Mouse (Mus musculus): Measurements from ENCODE around the gene Serpinf1.
"Not testable (repeated sequence)": the region's sequence is repeated elsewhere in the genome, so short reads cannot be mapped to it uniquely, and the experiment has no call there.

Serpinf1 gene

GRCm38 (mm10) chr11:75422013-75422792 lies at the start of gene Serpinf1:
Serpinf1 (minus strand) TSS chr11:75422701.
- DNase-seq (ENCODE audit: low spot score in 2 of 2) = no peak

DNA sequence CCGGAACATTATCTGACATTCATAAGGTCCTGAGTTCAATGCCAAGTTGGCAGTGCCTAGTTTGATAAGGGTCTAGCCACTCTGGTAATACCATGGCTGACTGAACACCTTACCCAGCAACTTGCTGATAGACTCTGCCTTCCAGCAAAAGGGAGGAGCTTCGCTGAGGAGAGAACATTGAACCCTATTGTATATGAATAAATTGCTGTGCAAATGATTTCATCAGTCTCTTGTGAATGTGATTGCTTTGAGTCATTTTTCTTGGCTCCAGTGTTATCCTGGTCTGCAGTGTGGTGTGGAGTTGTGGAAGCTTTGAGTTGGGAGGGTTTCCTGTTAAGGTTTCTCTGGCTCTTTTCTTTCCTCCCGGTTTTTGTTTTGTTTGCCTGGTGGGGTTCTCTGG lies 48.2 kb upstream of the Serpinf1 start:
- DNase-seq (ENCODE audit: low spot score in 2 of 2) = no peak

GRCm38 (mm10) chr11:75469261-75469660 lies 46.8 kb upstream of the Serpinf1 start:
- no peak for DNase-seq (ENCODE audit: low spot score in 2 of 2)

- DNase-seq (ENCODE audit: low spot score in 2 of 2) = no peak
Measured at GRCm38 (mm10) chr11:75468410-75468809, 45.9 kb upstream of the Serpinf1 start.

DNA sequence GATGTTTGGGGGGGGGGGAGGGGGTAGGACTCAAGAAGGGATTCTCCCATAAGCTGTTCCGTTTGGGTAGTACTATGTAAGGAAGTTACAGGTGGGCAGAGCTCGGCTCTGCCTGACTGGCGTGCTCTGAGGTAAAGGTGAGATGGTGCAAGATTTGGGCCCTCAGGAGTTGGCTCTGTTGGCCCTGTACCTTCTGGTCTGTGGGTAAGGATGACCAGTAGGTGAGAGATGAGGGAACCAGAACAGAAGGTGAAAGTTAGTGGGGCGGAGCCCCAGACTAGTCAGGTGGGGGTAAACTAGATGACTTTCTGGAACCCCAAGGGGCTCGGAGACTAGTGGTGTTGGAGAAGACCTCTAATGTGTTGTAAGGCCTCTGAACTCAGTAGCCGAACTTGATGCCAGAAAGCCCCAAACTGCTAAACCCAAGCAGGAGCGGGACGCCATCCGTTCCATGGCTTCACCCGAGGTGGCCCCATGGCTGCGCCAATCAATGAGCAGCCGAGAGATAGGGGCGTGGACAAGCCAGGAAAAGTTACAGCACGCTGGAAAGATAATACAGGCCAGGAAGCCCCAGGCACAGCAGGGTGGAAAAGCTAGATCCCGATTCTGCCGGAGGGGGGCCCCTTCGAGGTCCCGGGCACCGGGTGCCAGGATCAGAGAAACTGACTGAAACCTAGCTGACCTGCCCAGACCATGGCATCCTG lies 45.2 kb upstream of the Serpinf1 start:
- no peak for DNase-seq (ENCODE audit: low spot score in 2 of 2)

GRCm38 (mm10) chr11:75466731-75467505 lies 44.4 kb upstream of the Serpinf1 start:
- DNase-seq (ENCODE audit: low spot score in 2 of 2) = no peak

DNA sequence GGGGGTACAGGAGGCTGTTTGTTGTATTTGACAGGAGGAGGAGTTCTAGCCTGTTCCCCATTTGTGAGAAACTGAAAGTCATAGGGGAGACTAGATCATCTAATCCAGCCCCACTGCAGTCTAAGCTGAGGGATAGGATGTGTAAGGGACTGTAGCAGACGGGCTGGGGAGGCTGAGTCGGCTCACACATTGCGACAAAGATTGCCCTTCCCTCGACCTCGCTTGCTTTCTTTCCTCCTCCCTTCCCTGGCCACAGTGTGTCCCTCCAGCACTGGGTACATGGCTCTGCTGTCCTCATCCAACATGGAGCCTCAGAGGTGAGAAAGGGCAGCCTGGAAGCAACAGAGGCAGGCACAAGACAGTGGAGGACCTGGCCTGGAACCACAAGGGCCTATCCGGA lies 42.5 kb upstream of the Serpinf1 start:
- DNase-seq (ENCODE audit: low spot score in 2 of 2) = no peak

GRCm38 (mm10) chr11:75464417-75464816 lies 41.9 kb upstream of the Serpinf1 start:
- no peak for DNase-seq (ENCODE audit: low spot score in 2 of 2)

- no peak for DNase-seq (ENCODE audit: low spot score in 2 of 2)
Measured at GRCm38 (mm10) chr11:75463624-75464023, 41.1 kb upstream of the Serpinf1 start.

- DNase-seq (ENCODE audit: low spot score in 2 of 2) = peak; percentile 37 to 40
Measured at GRCm38 (mm10) chr11:75462865-75463336, 40.4 kb upstream of the Serpinf1 start.

- DNase-seq (ENCODE audit: low spot score in 2 of 2) = peak in 1 of 2 experiments; percentile 32
Measured at GRCm38 (mm10) chr11:75462253-75462783, 39.8 kb upstream of the Serpinf1 start.

DNA sequence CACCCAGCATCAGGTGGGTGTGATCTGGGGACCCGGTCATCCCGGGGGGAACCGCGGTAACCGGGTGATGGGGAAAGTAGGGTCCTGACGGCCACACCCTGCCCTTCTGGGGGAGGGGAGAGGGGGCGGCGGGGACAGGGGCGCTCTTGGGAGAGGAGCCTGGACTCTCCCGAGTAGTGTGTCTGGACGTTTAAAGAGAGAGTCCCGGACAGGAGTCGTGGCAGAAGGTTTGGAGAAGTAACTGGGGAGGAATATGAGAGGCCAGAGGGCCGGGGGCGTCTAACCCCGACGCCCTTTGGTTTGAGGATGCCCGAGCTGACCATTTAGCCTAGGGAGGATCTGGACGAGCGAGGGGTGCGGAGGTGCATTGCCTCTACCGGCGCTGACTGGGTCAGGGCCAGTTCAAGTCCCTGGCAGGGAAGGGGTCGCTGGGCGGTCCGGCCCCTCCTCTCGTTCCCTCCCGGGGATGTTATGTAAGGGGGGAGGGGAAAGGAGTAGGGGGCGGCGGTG lies 39.3 kb upstream of the Serpinf1 start:
- DNase-seq (ENCODE audit: low spot score in 2 of 2) = peak; percentile 25 to 55

- peak; percentile 99 to 100 for DNase-seq (ENCODE audit: low spot score in 2 of 2)
Measured at GRCm38 (mm10) chr11:75460844-75461742, 38.6 kb upstream of the Serpinf1 start, which contains the start of gene Tlcd2. Tlcd2 (plus strand) TSS chr11:75461715.

DNA sequence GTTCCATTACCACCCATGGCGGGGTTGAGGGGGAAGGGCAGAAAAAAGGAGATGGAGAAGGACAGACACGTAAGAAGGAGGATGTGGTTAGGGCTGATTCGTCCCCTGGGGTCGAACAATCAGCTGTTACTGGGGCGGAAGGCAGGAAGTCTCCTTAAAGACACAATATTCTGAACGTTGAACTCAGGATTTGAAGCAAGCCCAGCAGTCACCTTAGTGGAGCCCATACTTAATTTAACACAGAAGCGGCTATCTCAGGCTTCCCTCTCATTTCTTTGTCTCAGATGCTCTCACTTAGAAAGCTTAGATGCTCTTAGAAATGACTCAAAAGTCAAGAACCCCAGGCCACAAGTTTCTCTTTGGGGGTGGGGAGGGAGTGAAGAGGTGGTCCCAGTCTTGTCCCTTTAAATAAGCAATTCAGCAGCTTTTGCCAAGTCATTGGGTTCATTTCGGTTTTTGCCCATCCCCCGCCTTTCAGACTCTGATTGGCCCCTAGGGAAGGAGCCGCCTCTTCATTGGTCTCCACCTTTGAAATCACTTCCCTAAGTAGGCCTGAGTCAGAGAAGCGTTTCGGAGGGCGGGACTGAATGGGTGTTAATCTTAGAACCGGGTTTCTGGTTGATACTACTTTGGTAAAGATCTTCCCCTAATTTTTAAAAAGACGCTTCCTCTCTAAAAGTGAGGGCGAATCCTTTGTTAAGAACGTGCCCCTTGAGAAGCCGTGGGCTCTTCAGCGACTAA lies 37.8 kb upstream of the Serpinf1 start:
- DNase-seq (ENCODE audit: low spot score in 2 of 2) = peak; percentile 83 to 89

DNA sequence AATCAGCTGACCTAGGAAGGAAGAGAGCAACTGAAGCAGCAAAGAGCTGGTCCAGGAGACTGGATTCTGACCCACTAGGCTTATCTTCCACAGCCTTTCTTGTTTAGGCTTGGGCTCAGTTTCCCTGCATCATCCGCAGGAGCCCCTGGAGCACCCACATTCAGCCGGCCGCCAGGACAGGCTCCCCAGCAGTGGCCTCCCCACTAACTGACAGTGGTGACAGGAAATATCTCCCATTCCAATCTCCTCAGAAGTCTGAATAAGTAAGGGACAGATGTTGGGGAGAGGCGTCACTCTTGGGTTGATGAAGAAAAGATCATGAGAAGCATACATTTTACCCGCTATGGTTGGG lies 37.2 kb upstream of the Serpinf1 start:
- no peak for DNase-seq (ENCODE audit: low spot score in 2 of 2)

DNA sequence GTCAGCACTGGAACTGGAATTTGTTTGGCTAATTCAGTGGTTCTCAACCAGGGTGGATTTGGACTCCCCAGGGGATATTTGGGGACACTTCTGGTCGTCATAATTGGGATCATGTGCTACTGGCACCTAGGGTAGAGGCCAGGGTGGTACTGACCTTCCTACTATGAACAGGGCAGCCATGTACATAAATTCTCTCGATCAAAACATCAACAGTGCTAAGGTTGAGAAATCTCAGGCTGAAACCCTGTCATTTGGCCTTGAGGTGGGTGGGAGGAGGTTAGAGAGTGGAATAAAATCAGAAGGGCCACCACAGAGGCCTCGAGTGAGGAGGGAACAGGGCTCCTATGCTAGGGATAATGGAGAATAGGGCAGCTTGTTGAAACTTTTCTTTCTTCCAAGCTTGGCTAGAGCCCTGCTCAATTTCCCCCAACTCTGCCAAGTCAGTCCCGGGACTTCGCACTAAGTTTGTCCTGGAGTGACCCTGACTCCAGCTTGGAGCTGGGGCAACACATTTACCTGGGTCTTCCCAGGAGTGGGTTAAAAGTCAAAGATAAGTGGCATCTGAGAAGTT lies 36.7 kb upstream of the Serpinf1 start:
- DNase-seq (ENCODE audit: low spot score in 2 of 2) = no peak

DNA sequence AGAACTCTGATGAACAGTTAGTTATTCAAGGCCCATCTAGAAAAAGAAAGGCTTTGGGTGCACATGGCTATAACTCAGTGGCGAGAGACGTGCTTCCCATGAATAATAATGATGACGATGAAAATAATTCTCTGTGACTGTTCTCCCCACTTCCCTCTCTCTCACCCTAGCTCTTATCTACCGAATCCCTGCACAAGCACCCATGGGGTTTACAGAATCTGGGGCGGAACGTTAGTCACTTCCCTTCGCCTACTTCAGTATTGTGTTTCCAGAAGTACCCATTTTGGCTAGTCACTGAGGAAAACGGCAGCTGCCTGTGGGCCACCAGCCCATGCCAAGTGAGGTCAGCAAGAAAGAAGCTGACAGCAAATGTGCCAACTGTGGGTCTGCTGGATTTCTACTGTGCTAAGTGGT lies 36.1 kb upstream of the Serpinf1 start:
- DNase-seq (ENCODE audit: low spot score in 2 of 2) = no peak

GRCm38 (mm10) chr11:75458169-75458568 lies 35.7 kb upstream of the Serpinf1 start:
- DNase-seq (ENCODE audit: low spot score in 2 of 2) = peak; percentile 50 to 67

DNA sequence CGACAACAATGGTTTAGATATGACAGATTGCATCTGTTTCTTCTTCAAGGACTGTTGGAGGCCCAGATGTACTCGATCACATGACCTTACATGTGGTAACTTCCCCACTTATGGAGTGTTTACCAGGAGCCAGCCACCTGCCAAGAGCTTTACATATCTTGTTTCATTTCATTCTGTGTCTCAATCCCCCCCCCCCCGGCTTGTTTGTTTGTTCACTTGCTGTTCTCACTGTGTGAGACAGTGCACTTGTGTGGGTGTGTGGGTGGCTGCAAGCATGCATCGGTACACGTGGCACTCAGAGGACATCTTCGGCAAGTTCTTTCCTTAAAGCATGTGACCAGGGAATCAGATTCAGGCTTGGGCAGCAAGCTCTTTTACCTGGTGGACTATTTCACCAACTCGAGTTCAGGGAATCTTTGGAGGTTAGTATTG lies 34.0 kb upstream of the Serpinf1 start:
- DNase-seq (ENCODE audit: low spot score in 2 of 2) = peak; percentile 31 to 35

DNA sequence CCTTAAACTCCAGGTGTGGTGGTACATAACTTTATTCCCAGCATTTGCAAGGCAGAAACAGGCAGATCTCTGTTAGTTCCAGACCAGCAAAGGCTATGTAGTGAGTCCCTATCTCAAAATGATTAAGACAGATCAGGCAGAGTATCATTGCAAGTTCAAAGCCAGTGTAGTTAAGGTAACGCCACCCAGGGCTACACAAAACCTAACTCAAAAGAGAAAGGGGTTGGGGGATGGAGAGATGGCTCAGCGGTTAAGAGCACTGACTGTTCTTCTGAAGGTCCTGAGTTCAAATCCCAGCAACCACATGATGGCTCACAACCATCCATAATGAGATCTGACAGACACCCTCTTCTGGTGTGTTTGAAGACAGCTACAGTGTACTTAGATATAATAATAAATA lies 33.5 kb upstream of the Serpinf1 start:
- not testable (repeated sequence) for DNase-seq (ENCODE audit: low spot score in 2 of 2)
